Mouse (Mus musculus) neural tube, embryonic 15.5 days (tissue): ENCODE results near the gene Rab13. TPM values are rescaled to one million over a fixed set of nuclear protein-coding genes. Genes with fewer than 3 reads are reported as not detected.
A peak's percentile ranks its signal among the peaks of the same experiment; 100 is the strongest.
"Not testable (repeated sequence)": the region's sequence is repeated elsewhere in the genome, so short reads cannot be mapped to it uniquely, and the experiment has no call there.

ENCODE experiments used
- ATAC-seq: fragments of 200-750 bp; cut with Nextera tagmentation; 2 replicates; pipeline ENCODE4 v1.8.0; 2017; ENCODE audit warnings: mild to moderate bottlenecking, moderate TSS enrichment, moderate library complexity; ENCODE audit not compliant: low FRiP score
- H3K27ac ChIP-seq: fragments of 300-500 bp; sonication (generic); replicated peaks from 2 replicates; pipeline ENCODE4 v1.5.1; 2015; ENCODE audit warnings: mild to moderate bottlenecking, inconsistent platforms
- H3K27me3 ChIP-seq: fragments of 300-500 bp; sonication (generic); replicated peaks from 2 replicates; pipeline ENCODE4 v1.6.1; 2015; ENCODE audit warnings: inconsistent platforms
- H3K36me3 ChIP-seq: fragments of 300-500 bp; sonication (generic); 2 replicates; pipeline ENCODE4 v1.6.1; 2015; ENCODE audit warnings: inconsistent platforms
- H3K4me1 ChIP-seq: fragments of 300-500 bp; sonication (generic); 2 replicates; pipeline ENCODE4 v1.6.1; 2015; ENCODE audit warnings: inconsistent platforms
- H3K4me2 ChIP-seq: fragments of 300-500 bp; sonication (generic); 2 replicates; pipeline ENCODE4 v1.6.1; 2015; ENCODE audit warnings: inconsistent platforms, mild to moderate bottlenecking, moderate library complexity
- H3K4me3 ChIP-seq: fragments of 300-500 bp; sonication (generic); replicated peaks from 2 replicates; pipeline ENCODE4 v1.5.1; 2015; ENCODE audit warnings: mild to moderate bottlenecking, inconsistent platforms
- H3K9ac ChIP-seq: fragments of 300-500 bp; sonication (generic); replicated peaks from 2 replicates; pipeline ENCODE4 v1.6.1; 2015; ENCODE audit warnings: mild to moderate bottlenecking, inconsistent platforms
- H3K9me3 ChIP-seq: fragments of 300-500 bp; sonication (generic); replicated peaks from 2 replicates; pipeline ENCODE4 v1.6.1; 2016; ENCODE audit warnings: inconsistent platforms
- WGBS: fragments of 180-500 bp; shearing (Covaris S2); methylation state at CpG from one replicate; pipeline ENCODE4 v1.1.7; 2015; ENCODE audit warnings: mixed read lengths; 5-methylcytosine and 5-hydroxymethylcytosine counted together
- polyA plus RNA-seq: library from polyadenylated mRNA; unstranded; fragments of >200 nt; fragmentation: Nextera tagmentation; extraction: Ambion mirVana; gene quantifications from 2 replicates; pipeline ENCODE4 v1.2.1, GENCODE M21; 2015

Gene Rab13
- polyA plus RNA-seq, 1 experiment from 2014 or later, result 23.1 TPM

- under 1% methylated on average over 61 of the region's 61 CpGs for WGBS
- H3K36me3 ChIP-seq, result peaks cover 27% of the 10 kb centered on the region
Measured at GRCm38 (mm10) chr3:90231507-90232333, 18.2 kb downstream of the Rab13 start, which contains the start of gene Jtb. TSS of gene Jtb (plus strand) at chr3:90231597.

GRCm38 (mm10) chr3:90241251-90241650 is 27.8 kb downstream of the Rab13 start:
- Histone ChIP-seq H3K4me2 (no peak overlapping the region), H3K9me3 (no peaks in the 10 kb centered on the region), H3K9ac (no peak overlapping the region), H3K27me3 (no peaks in the 10 kb centered on the region), H3K36me3 (peaks cover 3% of the 10 kb centered on the region; the same call in 1 of the 2 replicates), H3K4me1 (peaks cover 16% of the 10 kb centered on the region), H3K27ac (no peak overlapping the region), H3K4me3 (no peak overlapping the region)
- 92% methylated on average over 2 of the region's 2 CpGs for WGBS
- ATAC-seq, result no peak

More at GRCm38 (mm10) chr3:90231507-90232333, 18.2 kb downstream of the Rab13 start, which contains the start of gene Jtb:
- Histone ChIP-seq H3K27ac (peak within 1 kb of the TSS; percentile 86), H3K4me3 (peak within 1 kb of the TSS; percentile 65), H3K9me3 (no peaks in the 10 kb centered on the region), H3K9ac (peak within 1 kb of the TSS; percentile 65), H3K4me1 (peaks cover 19% of the 10 kb centered on the region), H3K4me2 (peak within 1 kb of the TSS; percentile 91), H3K27me3 (no peaks in the 10 kb centered on the region)
- peak; percentile 97 for ATAC-seq

GRCm38 (mm10) chr3:90241669-90242358 is 28.3 kb downstream of the Rab13 start:
- Histone ChIP-seq H3K4me3 (no peak overlapping the region), H3K4me2 (no peak overlapping the region), H3K36me3 (no peaks in the 10 kb centered on the region), H3K9ac (no peak overlapping the region), H3K9me3 (no peaks in the 10 kb centered on the region), H3K4me1 (peaks cover 16% of the 10 kb centered on the region), H3K27me3 (no peaks in the 10 kb centered on the region), H3K27ac (no peak overlapping the region)
- WGBS, result 92% methylated on average over 10 of the region's 10 CpGs
- no peak for ATAC-seq

GRCm38 (mm10) chr3:90242984-90243775 is 29.7 kb downstream of the Rab13 start, which contains the start of gene Creb3l4:
TSS of gene Creb3l4 (minus strand) at chr3:90243512.
- 3% methylated on average over 19 of the region's 19 CpGs for WGBS
- no peaks in the 10 kb centered on the region for H3K9me3 ChIP-seq
- H3K27ac ChIP-seq, result 0 out of 2 replicates have a peak within 1 kb of the TSS, but pooled peaks have one; percentile 20
- H3K9ac ChIP-seq, result peak within 1 kb of the TSS; percentile 37
- H3K4me2 ChIP-seq, result peak within 1 kb of the TSS; percentile 62
- no peaks in the 10 kb centered on the region for H3K27me3 ChIP-seq
- H3K36me3 ChIP-seq, result no peaks in the 10 kb centered on the region
- H3K4me1 ChIP-seq, result peaks cover 19% of the 10 kb centered on the region
- peak; percentile 28; the same call in 1 of the 2 replicates for ATAC-seq
- H3K4me3 ChIP-seq, result peak within 1 kb of the TSS; percentile 35

- Histone ChIP-seq H3K4me3 (no peak overlapping the region), H3K4me2 (no peak overlapping the region), H3K36me3 (no peaks in the 10 kb centered on the region), H3K4me1 (peaks cover 33% of the 10 kb centered on the region), H3K9me3 (no peaks in the 10 kb centered on the region), H3K27ac (no peak overlapping the region), H3K9ac (no peak overlapping the region), H3K27me3 (no peaks in the 10 kb centered on the region)
- WGBS, result 71% methylated on average over 2 of the region's 2 CpGs
- ATAC-seq, result no peak
Measured at GRCm38 (mm10) chr3:90245406-90245805, 31.9 kb downstream of the Rab13 start.

GRCm38 (mm10) chr3:90247630-90247959 is 34.1 kb downstream of the Rab13 start:
- WGBS, result 0% methylated on average over 3 of the region's 3 CpGs
- peaks cover 39% of the 10 kb centered on the region for H3K4me1 ChIP-seq
- peak; percentile 26 for ATAC-seq
- H3K36me3 ChIP-seq, result peaks cover 10% of the 10 kb centered on the region; the same call in 1 of the 2 replicates
- H3K9ac ChIP-seq, result peak overlapping the region; percentile 81
- no peaks in the 10 kb centered on the region for H3K27me3 ChIP-seq
- no peaks in the 10 kb centered on the region for H3K9me3 ChIP-seq
- peak overlapping the region; percentile 79 for H3K4me3 ChIP-seq
- peak overlapping the region; percentile 81 for H3K27ac ChIP-seq
- H3K4me2 ChIP-seq, result peak overlapping the region; percentile 88

- Histone ChIP-seq H3K4me3 (peak within 1 kb of the TSS; percentile 79), H3K9ac (peak within 1 kb of the TSS; percentile 81), H3K27ac (peak within 1 kb of the TSS; percentile 81), H3K36me3 (peaks cover 10% of the 10 kb centered on the region; the same call in 1 of the 2 replicates), H3K4me2 (peak within 1 kb of the TSS; percentile 88), H3K27me3 (no peaks in the 10 kb centered on the region), H3K4me1 (peaks cover 35% of the 10 kb centered on the region), H3K9me3 (no peaks in the 10 kb centered on the region)
- under 1% methylated on average over 43 of the region's 44 CpGs for WGBS
- ATAC-seq, result peak; percentile 94
Measured at GRCm38 (mm10) chr3:90247960-90248745, 34.7 kb downstream of the Rab13 start, which contains the start of gene Slc39a1. TSS of gene Slc39a1 (plus strand) at chr3:90248172.

GRCm38 (mm10) chr3:90248746-90249100 is 35.2 kb downstream of the Rab13 start:
- H3K4me2 ChIP-seq, result peak overlapping the region; percentile 88
- peak overlapping the region; percentile 81 for H3K9ac ChIP-seq
- peaks cover 10% of the 10 kb centered on the region; the same call in 1 of the 2 replicates for H3K36me3 ChIP-seq
- WGBS, result 11% methylated on average over 10 of the region's 10 CpGs
- H3K4me1 ChIP-seq, result peaks cover 32% of the 10 kb centered on the region
- H3K27ac ChIP-seq, result peak overlapping the region; percentile 81
- no peaks in the 10 kb centered on the region for H3K27me3 ChIP-seq
- H3K4me3 ChIP-seq, result peak overlapping the region; percentile 79
- no peak for ATAC-seq
- no peaks in the 10 kb centered on the region for H3K9me3 ChIP-seq

GRCm38 (mm10) chr3:90250791-90251190 is 37.3 kb downstream of the Rab13 start:
- H3K9ac ChIP-seq, result no peak overlapping the region
- WGBS, result 88% methylated on average over 6 of the region's 6 CpGs
- H3K4me1 ChIP-seq, result peaks cover 39% of the 10 kb centered on the region
- H3K27ac ChIP-seq, result no peak overlapping the region
- no peaks in the 10 kb centered on the region for H3K27me3 ChIP-seq
- no peak for ATAC-seq
- H3K36me3 ChIP-seq, result peaks cover 10% of the 10 kb centered on the region; the same call in 1 of the 2 replicates
- no peak overlapping the region for H3K4me2 ChIP-seq
- H3K4me3 ChIP-seq, result no peak overlapping the region
- no peaks in the 10 kb centered on the region for H3K9me3 ChIP-seq

- 96% methylated on average over 10 of the region's 12 CpGs for WGBS
- H3K9ac ChIP-seq, H3K9me3 ChIP-seq, H3K27me3 ChIP-seq, H3K4me3 ChIP-seq, ATAC-seq, H3K4me2 ChIP-seq, H3K27ac ChIP-seq: not testable (repeated sequence)
- H3K36me3 ChIP-seq, result peaks cover 10% of the 10 kb centered on the region; the same call in 1 of the 2 replicates
- peaks cover 48% of the 10 kb centered on the region for H3K4me1 ChIP-seq
Measured at GRCm38 (mm10) chr3:90251731-90252226, 38.3 kb downstream of the Rab13 start.
